Mouse (Mus musculus): Measurements from ENCODE around the gene Ints6. TPM values are rescaled to one million over a fixed set of nuclear protein-coding genes. Genes with fewer than 3 reads are reported as not detected.

Ints6 gene
- polyA plus RNA-seq, 1 experiment from 2014 or later = 24.5 TPM

DNA sequence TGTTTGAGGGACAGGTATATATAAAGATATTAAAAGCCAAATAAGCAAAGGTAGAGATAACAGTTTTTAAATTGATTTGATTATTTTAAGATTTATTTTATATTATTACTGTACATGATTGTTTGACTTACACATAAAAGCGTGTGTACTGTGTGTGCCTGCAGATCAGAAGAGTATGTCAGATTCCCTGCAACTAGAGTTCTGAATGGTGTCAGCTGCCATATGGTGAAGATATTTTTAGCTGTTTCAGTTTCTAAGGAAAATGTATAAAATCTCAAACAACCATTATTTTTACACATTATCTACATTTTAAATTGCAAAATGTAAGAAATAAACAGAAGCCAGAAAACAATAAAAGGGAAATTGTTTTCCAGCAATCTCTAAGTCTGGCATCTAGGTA is 39.3 kb downstream of the Ints6 start:
- Histone ChIP-seq H3K4me3 (ENCODE audit: low read depth, low read length) (no peak overlapping the region), H3K9ac (ENCODE audit: low read depth, low read length) (no peak overlapping the region), H3K27ac (ENCODE audit: low read depth, low read length) (no peak overlapping the region), H3K27me3 (ENCODE audit: control insufficient read depth, insufficient read depth, low read length) (no peaks in the 10 kb centered on the region), H3K36me3 (ENCODE audit: control insufficient read depth, insufficient read depth, low read length) (no peaks in the 10 kb centered on the region), H3K4me1 (replicated peaks; ENCODE audit: control insufficient read depth, insufficient read depth, low read length) (no peaks in the 10 kb centered on the region), H3K4me2 (replicated peaks; ENCODE audit: low read depth, low read length) (no peak overlapping the region), H3K9me3 (ENCODE audit: control insufficient read depth, low read length) (no peaks in the 10 kb centered on the region)
- no peak for ATAC-seq (ENCODE audit: low FRiP score)
- WGBS = 89% methylated on average over 1 of the region's 1 CpGs
- DNase-seq (ENCODE audit: low spot score) = no peak

- ATAC-seq (ENCODE audit: low FRiP score) (no peak), DNase-seq (ENCODE audit: low spot score) (no peak)
- Histone ChIP-seq H3K4me3 (ENCODE audit: low read depth, low read length) (no peak overlapping the region), H3K27me3 (ENCODE audit: control insufficient read depth, insufficient read depth, low read length) (no peaks in the 10 kb centered on the region), H3K9ac (ENCODE audit: low read depth, low read length) (no peak overlapping the region), H3K36me3 (ENCODE audit: control insufficient read depth, insufficient read depth, low read length) (no peaks in the 10 kb centered on the region; the same call in 1 of the 2 replicates), H3K4me2 (replicated peaks; ENCODE audit: low read depth, low read length) (no peak overlapping the region), H3K4me1 (replicated peaks; ENCODE audit: control insufficient read depth, insufficient read depth, low read length) (no peaks in the 10 kb centered on the region), H3K9me3 (ENCODE audit: control insufficient read depth, low read length) (no peaks in the 10 kb centered on the region), H3K27ac (ENCODE audit: low read depth, low read length) (no peak overlapping the region)
- WGBS = 93% methylated on average over 2 of the region's 2 CpGs
Observed at GRCm38 (mm10) chr14:62718161-62718560, 42.8 kb downstream of the Ints6 start.

DNA sequence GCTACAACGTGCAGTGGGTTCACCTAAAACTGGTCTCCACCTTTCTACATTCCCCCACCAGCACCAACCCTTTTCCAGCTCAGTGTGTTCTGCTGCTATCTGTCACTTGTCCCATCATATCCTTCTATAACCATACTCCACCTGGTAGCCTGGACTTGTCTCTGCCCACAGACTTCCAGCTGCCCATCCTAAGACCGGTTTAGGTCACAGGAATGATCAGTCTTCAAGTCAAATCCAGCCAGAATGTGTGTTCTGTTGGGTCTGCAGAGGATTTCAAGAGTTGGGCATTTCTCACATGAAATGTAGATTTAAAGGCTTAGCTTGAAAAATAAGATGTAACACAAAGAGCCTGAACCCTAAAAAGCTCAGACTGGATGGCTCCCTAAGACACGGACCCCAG is 87.3 kb downstream of the Ints6 start:
- Histone ChIP-seq H3K27me3 (ENCODE audit: control insufficient read depth, insufficient read depth, low read length) (no peaks in the 10 kb centered on the region), H3K9me3 (ENCODE audit: control insufficient read depth, low read length) (no peaks in the 10 kb centered on the region), H3K4me1 (replicated peaks; ENCODE audit: control insufficient read depth, insufficient read depth, low read length) (no peaks in the 10 kb centered on the region), H3K36me3 (ENCODE audit: control insufficient read depth, insufficient read depth, low read length) (no peaks in the 10 kb centered on the region), H3K4me3 (ENCODE audit: low read depth, low read length) (no peak overlapping the region), H3K27ac (ENCODE audit: low read depth, low read length) (no peak overlapping the region), H3K9ac (ENCODE audit: low read depth, low read length) (no peak overlapping the region), H3K4me2 (replicated peaks; ENCODE audit: low read depth, low read length) (no peak overlapping the region)
- ATAC-seq (ENCODE audit: low FRiP score) = no peak
- 93% methylated on average over 3 of the region's 3 CpGs for whole genome bisulfite sequencing
- no peak for DNase-seq (ENCODE audit: low spot score)

DNA sequence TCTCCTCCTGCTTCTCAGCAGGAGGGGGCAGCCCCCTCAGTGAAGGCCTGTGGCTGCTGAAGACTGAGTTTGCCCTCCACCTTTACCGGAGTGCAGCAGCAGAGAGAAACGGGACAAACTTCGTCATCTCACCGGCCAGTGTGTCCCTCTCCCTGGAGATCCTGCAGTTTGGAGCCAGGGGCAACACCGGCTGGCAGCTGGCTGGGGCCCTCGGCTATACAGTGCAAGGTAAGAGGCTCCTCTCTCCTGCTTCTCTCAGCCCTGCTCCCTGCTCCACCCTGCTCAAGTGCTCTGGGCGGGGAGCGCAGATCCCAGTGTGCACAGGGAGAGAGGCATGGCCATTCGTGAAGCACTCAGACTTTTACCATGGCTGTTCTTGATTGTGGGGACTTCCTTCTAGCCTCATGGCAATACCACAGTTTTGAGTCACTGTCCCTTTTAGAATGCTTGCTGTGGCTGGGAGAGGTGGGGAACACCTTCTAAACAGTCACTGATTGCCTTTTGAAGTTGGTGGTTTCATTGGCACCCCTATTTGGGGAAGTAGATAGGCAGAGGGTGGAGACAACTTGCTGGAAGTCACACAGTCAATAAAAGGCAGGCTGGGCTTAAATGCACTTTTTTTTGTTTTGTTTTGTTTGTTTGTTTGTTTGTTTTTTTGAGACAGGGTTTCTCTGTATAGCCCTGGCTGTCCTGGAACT is 95.8 kb downstream of the Ints6 start:
- WGBS = 53% methylated on average over 9 of the region's 9 CpGs
- ATAC-seq (ENCODE audit: low FRiP score) (no peak), DNase-seq (ENCODE audit: low spot score) (no peak)
- Histone ChIP-seq H3K4me1 (replicated peaks; ENCODE audit: control insufficient read depth, insufficient read depth, low read length) (no peaks in the 10 kb centered on the region), H3K4me2 (replicated peaks; ENCODE audit: low read depth, low read length) (no peak overlapping the region), H3K4me3 (ENCODE audit: low read depth, low read length) (no peak overlapping the region), H3K36me3 (ENCODE audit: control insufficient read depth, insufficient read depth, low read length) (no peaks in the 10 kb centered on the region), H3K27ac (ENCODE audit: low read depth, low read length) (no peak overlapping the region), H3K9ac (ENCODE audit: low read depth, low read length) (no peak overlapping the region), H3K9me3 (ENCODE audit: control insufficient read depth, low read length) (no peaks in the 10 kb centered on the region), H3K27me3 (ENCODE audit: control insufficient read depth, insufficient read depth, low read length) (no peaks in the 10 kb centered on the region)

DNA sequence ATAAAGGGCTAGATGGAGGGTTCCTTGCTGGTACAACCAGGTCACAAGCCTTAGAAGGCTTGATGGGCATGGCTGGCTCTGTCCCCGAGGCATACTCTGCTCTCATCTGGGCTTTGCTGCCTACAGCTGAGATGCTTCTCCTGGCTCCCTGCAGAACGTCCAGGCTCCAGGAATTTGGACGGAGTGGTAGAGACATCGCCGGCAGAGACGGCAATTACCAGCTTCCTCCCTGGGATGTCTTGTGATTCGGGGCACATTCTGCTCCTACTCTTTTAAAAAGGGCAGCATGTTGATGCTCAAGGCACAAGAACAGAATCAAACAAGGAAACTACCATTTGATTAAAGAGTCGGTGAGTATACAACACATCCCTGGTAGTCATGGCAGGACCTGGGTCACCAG is 97.6 kb downstream of the Ints6 start, which contains the start of gene Serpine3:
Serpine3 (plus strand) TSS at position 301 of the 400 bp plus-strand sequence.
- ATAC-seq (ENCODE audit: low FRiP score) (no peak), DNase-seq (ENCODE audit: low spot score) (no peak)
- WGBS = 85% methylated on average over 8 of the region's 8 CpGs
- Histone ChIP-seq H3K36me3 (ENCODE audit: control insufficient read depth, insufficient read depth, low read length) (no peaks in the 10 kb centered on the region), H3K9ac (ENCODE audit: low read depth, low read length) (no peak within 1 kb of the TSS), H3K4me1 (replicated peaks; ENCODE audit: control insufficient read depth, insufficient read depth, low read length) (no peaks in the 10 kb centered on the region), H3K4me3 (ENCODE audit: low read depth, low read length) (no peak within 1 kb of the TSS), H3K27me3 (ENCODE audit: control insufficient read depth, insufficient read depth, low read length) (no peaks in the 10 kb centered on the region), H3K27ac (ENCODE audit: low read depth, low read length) (no peak within 1 kb of the TSS), H3K4me2 (replicated peaks; ENCODE audit: low read depth, low read length) (no peak within 1 kb of the TSS), H3K9me3 (ENCODE audit: control insufficient read depth, low read length) (no peaks in the 10 kb centered on the region)

DNA sequence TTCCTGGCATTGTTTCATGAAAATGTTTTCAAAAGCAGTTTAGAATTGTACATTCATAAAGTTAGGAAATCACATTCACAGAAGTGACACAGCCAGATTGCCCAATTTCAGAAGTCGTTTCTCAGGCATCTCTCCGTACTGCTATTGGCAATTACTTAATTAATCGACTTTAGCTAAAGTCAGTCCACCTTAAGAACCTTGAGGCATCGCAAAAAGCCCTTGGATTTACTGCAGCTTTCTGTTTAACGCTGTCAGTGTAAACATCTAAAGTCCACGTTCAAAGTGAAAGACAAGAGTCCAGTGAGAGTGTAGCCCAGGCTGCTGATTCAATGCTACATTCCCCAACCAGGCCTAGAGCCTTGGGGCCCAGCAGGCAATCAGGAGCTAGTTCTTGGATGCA is 98.6 kb downstream of the Ints6 start:
- Histone ChIP-seq H3K27ac (ENCODE audit: low read depth, low read length) (no peak overlapping the region), H3K27me3 (ENCODE audit: control insufficient read depth, insufficient read depth, low read length) (no peaks in the 10 kb centered on the region), H3K9me3 (ENCODE audit: control insufficient read depth, low read length) (no peaks in the 10 kb centered on the region), H3K4me3 (ENCODE audit: low read depth, low read length) (no peak overlapping the region), H3K4me1 (replicated peaks; ENCODE audit: control insufficient read depth, insufficient read depth, low read length) (no peaks in the 10 kb centered on the region), H3K9ac (ENCODE audit: low read depth, low read length) (no peak overlapping the region), H3K4me2 (replicated peaks; ENCODE audit: low read depth, low read length) (no peak overlapping the region), H3K36me3 (ENCODE audit: control insufficient read depth, insufficient read depth, low read length) (no peaks in the 10 kb centered on the region)
- 82% methylated on average over 6 of the region's 6 CpGs for WGBS
- ATAC-seq (ENCODE audit: low FRiP score) (no peak), DNase-seq (ENCODE audit: low spot score) (no peak)

- Histone ChIP-seq H3K4me1 (replicated peaks; ENCODE audit: control insufficient read depth, insufficient read depth, low read length) (no peaks in the 10 kb centered on the region), H3K4me2 (replicated peaks; ENCODE audit: low read depth, low read length) (no peak overlapping the region)
- no peak for ATAC-seq (ENCODE audit: low FRiP score)
Observed at GRCm38 (mm10) chr14:62657469-62657868, 103.5 kb downstream of the Ints6 start.

GRCm38 (mm10) chr14:62655996-62656395 is 105.0 kb downstream of the Ints6 start:
- Histone ChIP-seq H3K27ac (ENCODE audit: low read depth, low read length) (no peak overlapping the region), H3K9ac (ENCODE audit: low read depth, low read length) (no peak overlapping the region), H3K4me1 (replicated peaks; ENCODE audit: control insufficient read depth, insufficient read depth, low read length) (no peaks in the 10 kb centered on the region), H3K9me3 (ENCODE audit: control insufficient read depth, low read length) (no peaks in the 10 kb centered on the region), H3K27me3 (ENCODE audit: control insufficient read depth, insufficient read depth, low read length) (no peaks in the 10 kb centered on the region), H3K4me2 (replicated peaks; ENCODE audit: low read depth, low read length) (no peak overlapping the region), H3K4me3 (ENCODE audit: low read depth, low read length) (no peak overlapping the region), H3K36me3 (ENCODE audit: control insufficient read depth, insufficient read depth, low read length) (no peaks in the 10 kb centered on the region)
- ATAC-seq (ENCODE audit: low FRiP score) (no peak), DNase-seq (ENCODE audit: low spot score) (no peak)
- 86% methylated on average over 7 of the region's 7 CpGs for WGBS

More at GRCm38 (mm10) chr14:62657469-62657868, 103.5 kb downstream of the Ints6 start:
- no peaks in the 10 kb centered on the region for H3K36me3 ChIP-seq (ENCODE audit: control insufficient read depth, insufficient read depth, low read length)
- H3K9ac ChIP-seq (ENCODE audit: low read depth, low read length) = no peak overlapping the region
- H3K27me3 ChIP-seq (ENCODE audit: control insufficient read depth, insufficient read depth, low read length) = no peaks in the 10 kb centered on the region
- DNase-seq (ENCODE audit: low spot score) = no peak
- no peak overlapping the region for H3K4me3 ChIP-seq (ENCODE audit: low read depth, low read length)
- H3K9me3 ChIP-seq (ENCODE audit: control insufficient read depth, low read length) = no peaks in the 10 kb centered on the region
- WGBS = 79% methylated on average over 3 of the region's 3 CpGs
- H3K27ac ChIP-seq (ENCODE audit: low read depth, low read length) = no peak overlapping the region

GRCm38 (mm10) chr14:62651771-62652170 is 109.2 kb downstream of the Ints6 start:
- H3K9me3 ChIP-seq (ENCODE audit: control insufficient read depth, low read length) = no peaks in the 10 kb centered on the region
- no peak for DNase-seq (ENCODE audit: low spot score)
- H3K27ac ChIP-seq (ENCODE audit: low read depth, low read length) = no peak overlapping the region
- H3K27me3 ChIP-seq (ENCODE audit: control insufficient read depth, insufficient read depth, low read length) = no peaks in the 10 kb centered on the region
- no peak for ATAC-seq (ENCODE audit: low FRiP score)
- H3K4me2 ChIP-seq (replicated peaks; ENCODE audit: low read depth, low read length) = no peak overlapping the region
- no peak overlapping the region for H3K9ac ChIP-seq (ENCODE audit: low read depth, low read length)
- WGBS = 93% methylated on average over 3 of the region's 3 CpGs
- H3K4me3 ChIP-seq (ENCODE audit: low read depth, low read length) = no peak overlapping the region
- H3K36me3 ChIP-seq (ENCODE audit: control insufficient read depth, insufficient read depth, low read length) = no peaks in the 10 kb centered on the region
- H3K4me1 ChIP-seq (replicated peaks; ENCODE audit: control insufficient read depth, insufficient read depth, low read length) = no peaks in the 10 kb centered on the region

Data from hindbrain, embryonic 11.5 days (tissue).